Mouse (Mus musculus): ENCODE results near the gene Tlnrd1. TPM values are rescaled to one million over a fixed set of nuclear protein-coding genes. Genes with fewer than 3 reads are reported as not detected.

Tlnrd1 gene
- 5.8 and 7.0 TPM in 2 replicates for polyA plus RNA-seq (2015; fragmentation: Nextera tagmentation; extraction: Ambion mirVana)

GRCm38 (mm10) chr7:83884021-83884658 is at the start of gene Tlnrd1, which contains the start of gene Mesd:
TSS of gene Tlnrd1 (minus strand) at chr7:83884305.
TSS of gene Mesd (plus strand) at chr7:83884466.
- peaks cover 3% of the 10 kb centered on the region; the same call in 1 of the 2 replicates for H3K9me3 ChIP-seq (ENCODE audit: control insufficient read depth, low read length)
- H3K36me3 ChIP-seq (ENCODE audit: control insufficient read depth, insufficient read depth, low read length), result no peaks in the 10 kb centered on the region
- WGBS, result under 1% methylated on average over 67 of the region's 69 CpGs
- H3K27me3 ChIP-seq (replicated peaks; ENCODE audit: control insufficient read depth, insufficient read depth, low read length), result no peaks in the 10 kb centered on the region
- peaks cover 33% of the 10 kb centered on the region for H3K4me1 ChIP-seq (ENCODE audit: control insufficient read depth, insufficient read depth, low read length)
- peak within 1 kb of the TSS; percentile 99 for H3K27ac ChIP-seq (ENCODE audit: low read length)
- peak within 1 kb of the TSS; percentile 83 for H3K4me3 ChIP-seq (ENCODE audit: low read length)
- peak; percentile 86 for ATAC-seq
- peak within 1 kb of the TSS; percentile 93 for H3K9ac ChIP-seq (ENCODE audit: low read depth, low read length)
- H3K4me2 ChIP-seq (ENCODE audit: low read depth, low read length), result peak within 1 kb of the TSS; percentile 89

- Histone ChIP-seq H3K36me3 (ENCODE audit: control insufficient read depth, insufficient read depth, low read length) (no peaks in the 10 kb centered on the region), H3K27me3 (replicated peaks; ENCODE audit: control insufficient read depth, insufficient read depth, low read length) (no peaks in the 10 kb centered on the region), H3K9ac (ENCODE audit: low read depth, low read length) (no peak overlapping the region), H3K4me3 (ENCODE audit: low read length) (no peak overlapping the region), H3K9me3 (ENCODE audit: control insufficient read depth, low read length) (no peaks in the 10 kb centered on the region), H3K4me2 (ENCODE audit: low read depth, low read length) (no peak overlapping the region), H3K4me1 (ENCODE audit: control insufficient read depth, insufficient read depth, low read length) (no peaks in the 10 kb centered on the region), H3K27ac (ENCODE audit: low read length) (no peak overlapping the region)
- WGBS, result 56% methylated on average over 3 of the region's 3 CpGs
- ATAC-seq, result no peak
Observed at GRCm38 (mm10) chr7:83921637-83922036, 37.5 kb upstream of the Tlnrd1 start.

GRCm38 (mm10) chr7:83920241-83920640 is 36.1 kb upstream of the Tlnrd1 start:
- no peak overlapping the region for H3K4me3 ChIP-seq (ENCODE audit: low read length)
- H3K27ac ChIP-seq (ENCODE audit: low read length), result no peak overlapping the region
- no peak overlapping the region for H3K9ac ChIP-seq (ENCODE audit: low read depth, low read length)
- ATAC-seq, result no peak
- H3K4me2 ChIP-seq (ENCODE audit: low read depth, low read length), result no peak overlapping the region
- WGBS, result 76% methylated on average over 4 of the region's 4 CpGs
- H3K4me1 ChIP-seq (ENCODE audit: control insufficient read depth, insufficient read depth, low read length), result no peaks in the 10 kb centered on the region
- H3K36me3 ChIP-seq (ENCODE audit: control insufficient read depth, insufficient read depth, low read length), result no peaks in the 10 kb centered on the region
- H3K27me3 ChIP-seq (replicated peaks; ENCODE audit: control insufficient read depth, insufficient read depth, low read length), result no peaks in the 10 kb centered on the region
- no peaks in the 10 kb centered on the region for H3K9me3 ChIP-seq (ENCODE audit: control insufficient read depth, low read length)

GRCm38 (mm10) chr7:83914566-83914965 is 30.5 kb upstream of the Tlnrd1 start:
- Histone ChIP-seq H3K9ac (ENCODE audit: low read depth, low read length) (no peak overlapping the region), H3K27ac (ENCODE audit: low read length) (no peak overlapping the region), H3K4me2 (ENCODE audit: low read depth, low read length) (no peak overlapping the region), H3K27me3 (replicated peaks; ENCODE audit: control insufficient read depth, insufficient read depth, low read length) (no peaks in the 10 kb centered on the region), H3K9me3 (ENCODE audit: control insufficient read depth, low read length) (no peaks in the 10 kb centered on the region), H3K4me1 (ENCODE audit: control insufficient read depth, insufficient read depth, low read length) (no peaks in the 10 kb centered on the region), H3K36me3 (ENCODE audit: control insufficient read depth, insufficient read depth, low read length) (no peaks in the 10 kb centered on the region), H3K4me3 (ENCODE audit: low read length) (no peak overlapping the region)
- 0% methylated on average over 3 of the region's 3 CpGs for WGBS
- no peak for ATAC-seq

GRCm38 (mm10) chr7:83913995-83914394 is 29.9 kb upstream of the Tlnrd1 start:
- Histone ChIP-seq H3K4me1 (ENCODE audit: control insufficient read depth, insufficient read depth, low read length) (no peaks in the 10 kb centered on the region), H3K27me3 (replicated peaks; ENCODE audit: control insufficient read depth, insufficient read depth, low read length) (no peaks in the 10 kb centered on the region), H3K9me3 (ENCODE audit: control insufficient read depth, low read length) (no peaks in the 10 kb centered on the region), H3K4me2 (ENCODE audit: low read depth, low read length) (no peak overlapping the region), H3K4me3 (ENCODE audit: low read length) (no peak overlapping the region), H3K9ac (ENCODE audit: low read depth, low read length) (no peak overlapping the region), H3K36me3 (ENCODE audit: control insufficient read depth, insufficient read depth, low read length) (no peaks in the 10 kb centered on the region), H3K27ac (ENCODE audit: low read length) (no peak overlapping the region)
- no peak for ATAC-seq
- 76% methylated on average over 9 of the region's 9 CpGs for WGBS

GRCm38 (mm10) chr7:83913405-83913932 is 29.4 kb upstream of the Tlnrd1 start:
- Histone ChIP-seq H3K4me2 (ENCODE audit: low read depth, low read length) (no peak overlapping the region), H3K4me3 (ENCODE audit: low read length) (no peak overlapping the region), H3K36me3 (ENCODE audit: control insufficient read depth, insufficient read depth, low read length) (no peaks in the 10 kb centered on the region), H3K9ac (ENCODE audit: low read depth, low read length) (no peak overlapping the region), H3K27ac (ENCODE audit: low read length) (no peak overlapping the region), H3K9me3 (ENCODE audit: control insufficient read depth, low read length) (no peaks in the 10 kb centered on the region), H3K27me3 (replicated peaks; ENCODE audit: control insufficient read depth, insufficient read depth, low read length) (no peaks in the 10 kb centered on the region), H3K4me1 (ENCODE audit: control insufficient read depth, insufficient read depth, low read length) (no peaks in the 10 kb centered on the region)
- 90% methylated on average over 6 of the region's 6 CpGs for WGBS
- ATAC-seq, result no peak

GRCm38 (mm10) chr7:83911909-83912308 is 27.8 kb upstream of the Tlnrd1 start:
- Histone ChIP-seq H3K4me2 (ENCODE audit: low read depth, low read length) (no peak overlapping the region), H3K4me1 (ENCODE audit: control insufficient read depth, insufficient read depth, low read length) (no peaks in the 10 kb centered on the region), H3K9ac (ENCODE audit: low read depth, low read length) (no peak overlapping the region), H3K36me3 (ENCODE audit: control insufficient read depth, insufficient read depth, low read length) (no peaks in the 10 kb centered on the region), H3K4me3 (ENCODE audit: low read length) (no peak overlapping the region), H3K27ac (ENCODE audit: low read length) (no peak overlapping the region), H3K9me3 (ENCODE audit: control insufficient read depth, low read length) (no peaks in the 10 kb centered on the region), H3K27me3 (replicated peaks; ENCODE audit: control insufficient read depth, insufficient read depth, low read length) (no peaks in the 10 kb centered on the region)
- WGBS, result 75% methylated on average over 3 of the region's 3 CpGs
- no peak for ATAC-seq

- no peak overlapping the region for H3K4me2 ChIP-seq (ENCODE audit: low read depth, low read length)
- WGBS, result 85% methylated on average over 3 of the region's 3 CpGs
- H3K4me3 ChIP-seq (ENCODE audit: low read length), result no peak overlapping the region
- H3K36me3 ChIP-seq (ENCODE audit: control insufficient read depth, insufficient read depth, low read length), result 0 out of 2 replicates have a peak, but pooled peaks cover 11% of the 10 kb centered on the region
- H3K27ac ChIP-seq (ENCODE audit: low read length), result no peak overlapping the region
- no peak for ATAC-seq
- no peaks in the 10 kb centered on the region for H3K27me3 ChIP-seq (replicated peaks; ENCODE audit: control insufficient read depth, insufficient read depth, low read length)
- H3K9ac ChIP-seq (ENCODE audit: low read depth, low read length), result no peak overlapping the region
- no peaks in the 10 kb centered on the region for H3K4me1 ChIP-seq (ENCODE audit: control insufficient read depth, insufficient read depth, low read length)
- H3K9me3 ChIP-seq (ENCODE audit: control insufficient read depth, low read length), result peaks cover 8% of the 10 kb centered on the region; the same call in 1 of the 2 replicates
Observed at GRCm38 (mm10) chr7:83904831-83905230, 20.7 kb upstream of the Tlnrd1 start.

- Histone ChIP-seq H3K9ac (ENCODE audit: low read depth, low read length) (no peak overlapping the region), H3K27me3 (replicated peaks; ENCODE audit: control insufficient read depth, insufficient read depth, low read length) (no peaks in the 10 kb centered on the region), H3K36me3 (ENCODE audit: control insufficient read depth, insufficient read depth, low read length) (peaks cover 22% of the 10 kb centered on the region), H3K4me2 (ENCODE audit: low read depth, low read length) (no peak overlapping the region), H3K4me1 (ENCODE audit: control insufficient read depth, insufficient read depth, low read length) (no peaks in the 10 kb centered on the region), H3K4me3 (ENCODE audit: low read length) (no peak overlapping the region), H3K27ac (ENCODE audit: low read length) (no peak overlapping the region), H3K9me3 (ENCODE audit: control insufficient read depth, low read length) (peaks cover 8% of the 10 kb centered on the region; the same call in 1 of the 2 replicates)
- WGBS, result 42% methylated on average over 5 of the region's 5 CpGs
- no peak for ATAC-seq
Observed at GRCm38 (mm10) chr7:83902296-83903145, 18.4 kb upstream of the Tlnrd1 start.
